Mouse (Mus musculus) Muller cell, postnatal 12 days (primary cell): ENCODE measurements around the gene Thsd4.

ENCODE experiments used
- DNase-seq: peaks from one replicate; pipeline ENCODE4 v3.0.0-alpha.2; 2015; ENCODE audit errors: inconsistent ontology term

Thsd4 gene

GRCm38 (mm10) chr9:60456651-60457050 lies 65.2 kb downstream of the Thsd4 start:
- DNase-seq, result no peak

DNA sequence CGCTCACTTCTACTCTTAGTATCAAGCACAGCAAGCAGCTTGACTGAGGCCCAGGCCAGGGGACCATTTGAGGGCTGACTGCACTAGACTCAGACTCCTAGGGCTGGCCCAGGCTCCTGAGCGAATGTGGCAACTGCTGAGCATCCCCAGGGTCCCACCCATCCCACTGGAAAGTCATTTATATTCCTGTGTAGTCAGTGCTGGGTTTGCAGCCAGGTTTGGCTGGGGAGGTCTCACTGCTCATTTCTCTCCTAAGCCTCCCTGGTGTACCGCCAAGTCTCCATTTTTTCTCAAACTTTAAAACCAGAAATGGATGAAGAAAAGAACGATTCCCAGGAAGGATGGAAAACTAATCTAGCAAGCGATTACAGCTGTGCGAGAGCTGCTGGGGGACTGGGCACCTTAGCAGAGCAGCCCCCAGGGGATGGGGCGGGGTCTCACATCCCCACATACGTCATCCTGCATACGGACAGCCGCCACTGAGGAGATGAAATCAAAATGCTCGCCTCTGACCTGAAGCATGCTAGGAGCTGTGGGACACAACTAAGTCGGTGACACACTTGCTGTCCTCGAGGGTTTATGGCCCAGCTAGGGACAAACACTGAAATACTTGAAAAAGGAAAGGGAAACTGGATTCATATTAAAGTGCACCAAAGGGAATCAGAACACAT lies 67.3 kb downstream of the Thsd4 start:
- DNase-seq, result no peak

DNA sequence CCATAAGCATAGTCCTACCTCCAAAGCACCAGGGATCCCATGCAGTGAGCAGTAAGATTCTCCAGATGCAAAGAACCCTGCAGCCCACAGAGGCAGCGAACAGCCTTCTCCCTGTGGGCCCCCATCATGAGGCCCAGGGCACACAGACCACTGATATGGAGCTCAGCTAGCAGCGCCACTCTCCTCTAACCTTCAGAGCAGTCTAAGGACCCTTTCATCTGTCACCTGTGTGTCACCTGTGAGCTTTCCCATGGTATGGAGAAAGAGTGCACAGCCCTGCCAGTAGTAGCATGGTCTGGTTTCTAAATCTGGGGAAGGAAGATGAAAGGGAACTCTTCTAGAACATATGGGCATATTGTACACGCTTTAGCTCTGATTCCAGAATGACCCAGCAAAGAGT lies 72.3 kb downstream of the Thsd4 start:
- DNase-seq, result no peak

DNA sequence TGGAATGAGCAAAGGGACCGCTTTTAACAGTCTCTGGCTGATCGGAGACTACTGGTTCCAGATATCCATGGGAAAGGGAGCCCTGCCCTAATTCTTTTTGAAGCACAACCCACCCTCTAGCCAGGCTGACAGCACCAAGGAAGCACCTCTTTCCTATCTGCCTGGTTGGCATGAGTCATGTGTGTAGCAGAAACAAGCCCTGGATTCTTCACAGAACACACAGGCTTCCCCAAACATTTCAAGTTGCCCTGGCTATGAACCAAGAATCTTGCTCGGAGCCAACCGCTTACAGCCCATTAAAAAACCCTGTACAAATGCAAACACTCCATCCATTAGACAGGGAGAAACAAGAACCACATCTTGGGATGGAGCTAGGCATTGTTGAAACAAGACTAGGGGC lies 76.0 kb downstream of the Thsd4 start:
- peak; percentile 65 for DNase-seq

DNA sequence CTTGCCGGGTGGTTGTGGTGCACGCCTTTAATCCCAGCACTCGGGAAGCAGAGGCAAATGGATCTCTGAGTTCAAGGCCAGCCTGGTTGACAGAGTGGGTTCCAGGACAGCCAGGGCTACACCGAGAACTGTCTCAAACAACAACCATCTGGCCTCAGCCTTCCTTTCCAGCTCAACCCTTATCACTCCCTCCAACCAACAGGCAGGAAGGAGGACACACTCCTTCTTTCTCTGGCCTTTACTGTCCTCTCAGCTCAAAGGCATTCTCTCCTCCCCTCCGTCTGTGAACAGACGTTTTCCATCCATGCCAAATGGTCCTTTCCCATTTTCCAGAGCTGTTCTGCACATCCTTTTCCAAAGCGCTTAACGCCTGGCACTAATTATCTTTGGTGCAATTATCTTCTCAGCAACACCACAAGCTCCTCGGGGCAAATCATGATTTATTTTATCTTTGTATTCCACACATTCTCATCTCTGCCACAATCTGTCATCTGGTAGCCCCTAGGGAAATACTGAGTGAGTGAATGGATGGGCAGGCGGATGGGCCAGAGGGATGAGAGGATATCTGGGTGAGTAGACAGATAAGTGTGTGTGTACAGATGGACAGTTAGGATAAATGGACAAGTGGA lies 80.5 kb downstream of the Thsd4 start:
- DNase-seq, result peak; percentile 49

DNA sequence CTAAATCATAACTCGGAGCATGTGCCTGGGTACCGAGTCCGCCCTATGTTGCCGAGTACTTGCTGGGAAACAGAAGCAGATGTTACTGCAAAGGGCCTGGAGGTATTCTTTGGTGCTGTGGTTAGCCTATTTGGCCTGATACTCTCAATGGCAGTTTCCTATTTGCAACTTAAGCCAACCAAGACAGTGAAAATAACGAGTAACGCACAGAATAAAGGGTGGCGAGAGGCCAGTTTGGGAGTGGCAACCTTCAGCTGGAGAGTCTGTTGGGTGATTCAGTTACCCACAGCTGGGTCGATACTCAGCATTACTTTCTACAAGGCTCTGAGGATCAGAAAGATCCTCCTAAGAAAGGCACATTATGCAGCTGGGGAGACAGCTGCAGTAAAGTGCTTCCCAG lies 81.3 kb downstream of the Thsd4 start:
- peak; percentile 60 for DNase-seq

DNA sequence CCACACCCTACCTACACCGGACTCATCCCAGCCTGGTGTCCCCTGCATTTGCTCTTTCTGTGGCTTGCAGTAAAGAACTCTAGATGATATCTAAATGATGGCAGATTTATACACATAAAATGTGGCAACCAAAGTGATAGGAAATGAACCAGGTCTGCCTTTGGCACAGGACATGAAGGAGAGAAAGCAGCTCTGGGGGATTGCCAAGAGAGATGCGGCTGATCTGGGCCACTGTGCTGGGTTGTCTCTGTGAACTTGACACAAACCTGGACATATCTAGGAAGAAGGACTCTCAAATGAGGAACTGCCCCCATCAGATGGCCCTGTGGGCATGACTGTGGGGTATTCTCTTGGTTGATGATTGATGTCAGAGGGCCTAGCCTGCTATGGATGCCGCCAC lies 85.6 kb downstream of the Thsd4 start:
- DNase-seq, result no peak

GRCm38 (mm10) chr9:60434093-60434492 lies 87.8 kb downstream of the Thsd4 start:
- DNase-seq, result no peak

DNA sequence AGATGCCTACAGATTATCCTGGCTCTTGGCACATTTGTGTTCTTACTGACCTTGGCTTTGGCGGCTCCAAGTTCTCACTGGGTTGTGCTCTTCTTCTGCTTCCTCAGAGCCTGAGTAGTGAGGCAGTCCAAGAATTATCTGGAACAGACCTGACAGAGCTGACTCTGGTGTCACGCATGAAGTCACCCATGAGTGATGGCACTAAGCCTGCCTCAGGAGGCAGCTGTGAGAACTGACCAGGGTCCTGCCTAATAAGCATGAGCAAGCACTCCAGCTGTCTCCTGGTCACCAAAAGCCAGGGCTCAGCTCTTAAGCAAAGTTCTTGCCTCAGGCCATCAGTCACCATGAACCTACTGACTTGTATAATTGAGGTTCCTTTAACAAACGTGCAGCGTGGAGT lies 89.9 kb downstream of the Thsd4 start:
- DNase-seq, result no peak

- peak; percentile 54 for DNase-seq
Observed at GRCm38 (mm10) chr9:60430017-60430416, 91.8 kb downstream of the Thsd4 start.

GRCm38 (mm10) chr9:60414076-60414755 lies 107.6 kb downstream of the Thsd4 start:
- DNase-seq, result peak; percentile 41

DNA sequence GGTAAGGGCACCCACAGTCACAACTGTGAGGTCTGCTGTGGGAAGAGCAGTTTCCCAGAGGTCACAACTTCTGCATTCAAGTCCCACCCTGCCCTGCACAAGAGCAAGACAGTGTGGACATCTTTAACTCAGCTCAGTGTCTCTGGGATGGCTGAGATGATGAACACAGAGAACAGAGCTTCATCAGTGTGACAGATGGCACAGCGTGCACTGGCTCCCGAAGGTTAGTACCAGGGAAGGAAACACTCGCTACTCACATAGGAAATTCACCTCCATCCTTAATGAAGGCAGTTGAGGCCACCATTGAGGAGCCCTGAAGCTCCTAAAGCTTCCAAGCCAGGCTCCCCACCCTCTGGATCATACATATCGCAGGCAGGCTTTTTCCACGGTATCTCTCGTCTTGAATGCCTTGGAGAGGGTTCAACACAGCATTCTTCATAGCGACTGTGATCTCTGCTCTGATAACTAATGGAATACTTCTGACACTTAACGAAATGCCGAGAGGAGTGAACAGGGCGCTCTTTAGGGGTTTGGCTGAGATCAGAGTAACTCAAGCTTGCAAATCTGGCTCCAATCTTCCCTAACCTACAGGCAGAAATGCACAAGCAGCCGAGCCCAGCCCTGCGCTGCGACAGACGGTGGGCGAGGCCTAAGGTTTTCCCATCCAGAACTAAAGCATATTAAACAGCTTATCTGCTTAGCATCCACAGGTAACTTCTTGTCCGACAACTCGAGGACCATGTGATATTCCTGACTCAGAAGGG lies 110.8 kb downstream of the Thsd4 start:
- DNase-seq, result no peak

DNA sequence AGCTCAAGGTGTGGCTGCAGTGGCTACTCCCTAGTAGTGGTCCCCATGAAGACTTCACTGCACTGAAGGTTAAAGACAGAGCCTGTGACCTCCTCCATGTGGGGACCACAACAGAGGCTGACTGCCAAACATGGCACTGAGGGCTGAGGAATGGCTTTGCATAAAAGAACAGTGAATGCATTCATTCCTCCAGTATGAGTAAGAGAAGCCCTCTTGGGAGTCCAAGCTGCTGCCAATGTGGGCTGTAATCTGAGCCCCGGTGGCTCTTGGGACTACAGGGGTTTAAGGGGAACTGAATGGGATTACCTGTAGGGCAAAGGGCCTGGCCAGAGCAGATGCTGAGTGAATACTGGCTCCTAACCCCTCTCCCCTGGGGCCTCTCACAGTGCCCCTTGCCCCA lies 114.5 kb downstream of the Thsd4 start:
- DNase-seq, result peak; percentile 86

- DNase-seq, result no peak
Observed at GRCm38 (mm10) chr9:60405777-60406176, 116.1 kb downstream of the Thsd4 start.

GRCm38 (mm10) chr9:60402681-60403080 lies 119.2 kb downstream of the Thsd4 start:
- DNase-seq, result no peak

DNA sequence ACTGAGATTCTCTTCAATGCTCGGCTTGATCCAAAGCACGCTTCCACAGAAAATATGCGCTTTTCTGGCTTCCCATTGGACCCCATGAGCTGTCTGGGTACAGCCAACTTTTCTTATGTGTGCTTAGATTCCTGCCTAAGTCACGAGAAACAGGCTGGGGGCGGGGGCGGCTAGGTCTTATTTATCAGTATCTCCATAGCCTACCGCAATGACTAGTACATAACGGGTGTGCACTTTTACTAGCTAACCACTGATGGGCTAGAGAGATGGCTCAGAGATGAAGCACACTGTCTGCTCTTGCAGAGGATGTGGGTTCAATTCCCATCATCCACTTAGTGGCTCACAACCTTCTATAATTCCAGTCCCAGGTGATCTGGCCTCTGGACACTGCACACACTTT lies 121.8 kb downstream of the Thsd4 start:
- DNase-seq, result no peak

- DNase-seq, result no peak
Observed at GRCm38 (mm10) chr9:60398073-60398472, 123.8 kb downstream of the Thsd4 start.

DNA sequence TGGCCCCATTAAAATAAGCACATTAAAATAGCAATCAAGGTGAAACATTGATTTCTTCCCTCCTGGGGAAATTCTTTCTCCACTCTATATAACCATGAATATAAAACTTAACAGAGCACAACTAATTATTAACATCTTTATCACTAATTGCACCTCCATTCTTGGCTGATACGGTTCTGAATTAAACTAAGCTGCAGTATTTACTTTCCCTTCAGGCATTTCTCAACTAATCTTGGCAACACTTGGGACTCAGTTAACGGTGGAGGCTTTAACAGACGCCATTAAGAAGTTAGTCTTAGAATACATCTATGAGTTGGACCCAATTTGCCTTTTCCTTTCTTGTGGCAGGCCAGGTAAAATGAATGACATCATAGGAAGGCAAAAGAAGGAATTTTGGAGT lies 125.8 kb downstream of the Thsd4 start:
- DNase-seq, result no peak

DNA sequence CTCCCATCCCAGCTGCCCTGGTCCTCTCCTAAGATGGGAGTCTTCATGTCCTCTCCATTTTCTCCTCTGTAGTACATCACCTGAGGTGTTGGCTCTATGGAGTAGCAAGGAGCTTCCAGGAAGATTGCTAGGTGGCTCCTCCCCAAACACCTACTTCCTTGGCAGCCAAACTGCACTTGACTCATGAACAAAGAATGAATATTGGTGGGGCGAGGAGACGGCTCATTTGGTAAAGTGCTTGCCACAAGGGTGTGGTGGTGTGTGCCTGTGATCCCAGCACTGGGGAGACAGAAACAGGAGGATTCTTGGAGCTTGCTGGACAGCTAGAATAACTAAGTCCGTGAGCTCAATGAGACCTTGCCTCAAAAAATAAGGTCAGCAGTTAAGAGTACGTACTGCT lies 128.9 kb downstream of the Thsd4 start:
- no peak for DNase-seq

DNA sequence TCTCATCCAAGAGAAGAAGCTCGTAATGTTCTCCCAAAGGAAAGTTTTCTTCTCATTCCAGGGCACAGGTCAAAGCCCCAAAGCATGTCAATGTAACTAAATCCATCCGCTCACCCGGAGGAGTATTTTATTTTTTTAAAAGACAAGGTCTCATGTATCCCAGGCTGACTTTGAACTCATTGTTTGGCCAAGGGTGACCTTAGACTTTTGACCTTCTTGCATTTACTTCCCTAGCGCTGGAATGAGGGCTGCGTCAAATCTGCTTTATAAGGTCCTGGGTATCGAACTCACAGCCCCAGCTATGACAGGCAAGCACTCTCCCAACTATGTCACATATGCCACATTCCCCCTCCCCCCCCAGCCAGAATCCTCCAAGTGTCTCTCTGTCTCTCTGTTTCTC lies 137.1 kb downstream of the Thsd4 start:
- no peak for DNase-seq

GRCm38 (mm10) chr9:60382941-60383340 lies 138.9 kb downstream of the Thsd4 start:
- DNase-seq, result peak; percentile 88

DNA sequence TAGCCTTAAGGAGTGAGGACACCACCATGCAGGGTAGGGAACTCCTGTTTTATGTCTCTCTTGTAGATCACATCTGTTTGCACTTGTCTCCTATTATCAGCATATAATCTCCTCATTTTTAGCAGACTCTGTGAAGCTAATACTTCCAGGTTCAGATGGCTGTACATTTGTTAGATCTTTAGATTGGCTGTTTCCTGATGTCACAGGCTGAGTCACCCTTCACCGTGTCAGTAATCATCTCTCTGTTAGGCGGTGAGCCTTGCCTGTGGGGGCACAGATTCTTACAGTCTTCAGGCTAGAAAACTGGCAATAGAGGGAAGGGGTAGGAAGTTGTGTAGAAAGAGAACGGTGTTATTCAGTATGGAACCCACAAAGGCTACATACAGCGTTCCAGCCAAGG lies 139.3 kb downstream of the Thsd4 start:
- DNase-seq, result no peak
